Mouse (Mus musculus): ENCODE measurements around the gene Slc37a1. TPM values are rescaled to one million over a fixed set of nuclear protein-coding genes. Genes with fewer than 3 reads are reported as not detected.

Slc37a1 gene
- total and polyA plus RNA-seq, 2 experiments, result 1.4 to 4.7 TPM

GRCm38 (mm10) chr17:31342191-31342590 lies 55.6 kb downstream of the Slc37a1 start:
- Histone ChIP-seq H3K36me3 (ENCODE audit: control insufficient read depth, insufficient read depth, low read length) (no peaks in the 10 kb centered on the region), H3K9ac (ENCODE audit: low read depth, low read length) (no peak overlapping the region), H3K27me3 (ENCODE audit: control insufficient read depth, insufficient read depth, low read length) (no peaks in the 10 kb centered on the region), H3K4me3 (ENCODE audit: insufficient read depth, low read depth, low read length) (no peak overlapping the region), H3K79me2 (ENCODE audit: control insufficient read depth, insufficient read depth, low read length) (no peaks in the 10 kb centered on the region), H3K4me1 (ENCODE audit: control insufficient read depth, insufficient read depth, low read length) (no peaks in the 10 kb centered on the region), H3K27ac (replicated peaks; ENCODE audit: insufficient read depth, low read depth, low read length) (no peak overlapping the region)
- TF ChIP-seq POLR2A (IDR thresholded peaks at IDR 0.05; ENCODE audit: extremely low read depth, insufficient read depth, low read length), result no peak
- no peak for TF ChIP-seq CTCF (IDR thresholded peaks at IDR 0.05; ENCODE audit: low read depth, low read length)
- 84% methylated on average over 6 of the region's 6 CpGs for WGBS
- DNase-seq (ENCODE audit: extremely low read depth, low read depth, low spot score), result no peak

DNA sequence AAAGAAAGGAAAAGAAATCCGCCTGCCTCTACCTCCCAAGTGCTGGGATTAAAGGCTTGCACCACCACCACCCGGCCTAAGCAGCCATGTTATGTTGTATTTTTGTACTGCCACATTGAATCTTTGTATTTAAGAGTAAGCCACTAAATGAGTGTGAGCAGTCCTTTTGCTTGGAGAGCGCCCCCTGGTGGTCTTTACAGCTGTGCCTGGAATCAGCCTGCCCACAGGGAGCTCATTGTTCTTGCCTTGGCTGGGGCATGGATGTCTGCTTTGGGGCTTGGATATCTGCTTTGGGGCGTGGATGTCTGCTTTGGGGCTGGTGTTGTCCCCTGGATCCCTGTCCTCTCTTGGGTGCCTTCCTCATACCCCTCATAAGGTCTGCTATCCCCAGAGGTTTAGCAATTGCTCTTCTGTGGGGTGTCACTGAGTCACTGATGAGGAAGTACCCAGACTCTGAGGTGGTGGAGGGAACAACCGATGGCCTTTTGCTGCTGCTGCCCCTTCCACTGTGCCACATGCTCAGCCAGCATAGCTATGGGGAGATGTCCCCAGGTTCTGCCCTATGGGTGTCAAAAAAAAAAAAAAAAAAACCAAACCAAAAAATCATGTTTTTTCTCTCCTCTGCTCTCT lies 57.7 kb downstream of the Slc37a1 start:
- Histone ChIP-seq H3K4me3 (ENCODE audit: insufficient read depth, low read depth, low read length) (no peak overlapping the region), H3K79me2 (ENCODE audit: control insufficient read depth, insufficient read depth, low read length) (no peaks in the 10 kb centered on the region), H3K4me1 (ENCODE audit: control insufficient read depth, insufficient read depth, low read length) (no peaks in the 10 kb centered on the region), H3K27ac (replicated peaks; ENCODE audit: insufficient read depth, low read depth, low read length) (no peak overlapping the region), H3K9ac (ENCODE audit: low read depth, low read length) (no peak overlapping the region), H3K27me3 (ENCODE audit: control insufficient read depth, insufficient read depth, low read length) (no peaks in the 10 kb centered on the region), H3K36me3 (ENCODE audit: control insufficient read depth, insufficient read depth, low read length) (no peaks in the 10 kb centered on the region)
- peak; percentile 51 for DNase-seq (ENCODE audit: extremely low read depth, low read depth, low spot score)
- 46% methylated on average over 5 of the region's 5 CpGs for WGBS
- TF ChIP-seq CTCF (IDR thresholded peaks at IDR 0.05; ENCODE audit: low read depth, low read length), result peak; percentile 88
- TF ChIP-seq POLR2A (IDR thresholded peaks at IDR 0.05; ENCODE audit: extremely low read depth, insufficient read depth, low read length), result no peak

- H3K27ac ChIP-seq (replicated peaks; ENCODE audit: insufficient read depth, low read depth, low read length), result no peak overlapping the region
- no peak overlapping the region for H3K4me3 ChIP-seq (ENCODE audit: insufficient read depth, low read depth, low read length)
- H3K4me1 ChIP-seq (ENCODE audit: control insufficient read depth, insufficient read depth, low read length), result no peaks in the 10 kb centered on the region
- peak; percentile 59 for DNase-seq (ENCODE audit: extremely low read depth, low read depth, low spot score)
- TF ChIP-seq CTCF (IDR thresholded peaks at IDR 0.05; ENCODE audit: low read depth, low read length), result no peak
- TF ChIP-seq POLR2A (IDR thresholded peaks at IDR 0.05; ENCODE audit: extremely low read depth, insufficient read depth, low read length), result no peak
- H3K79me2 ChIP-seq (ENCODE audit: control insufficient read depth, insufficient read depth, low read length), result no peaks in the 10 kb centered on the region
- no peak overlapping the region for H3K9ac ChIP-seq (ENCODE audit: low read depth, low read length)
- no peaks in the 10 kb centered on the region for H3K27me3 ChIP-seq (ENCODE audit: control insufficient read depth, insufficient read depth, low read length)
- H3K36me3 ChIP-seq (ENCODE audit: control insufficient read depth, insufficient read depth, low read length), result no peaks in the 10 kb centered on the region
- WGBS, result 35% methylated on average over 3 of the region's 3 CpGs
These were observed 58.2 kb downstream of the Slc37a1 start for GRCm38 (mm10) chr17:31344816-31345215.

DNA sequence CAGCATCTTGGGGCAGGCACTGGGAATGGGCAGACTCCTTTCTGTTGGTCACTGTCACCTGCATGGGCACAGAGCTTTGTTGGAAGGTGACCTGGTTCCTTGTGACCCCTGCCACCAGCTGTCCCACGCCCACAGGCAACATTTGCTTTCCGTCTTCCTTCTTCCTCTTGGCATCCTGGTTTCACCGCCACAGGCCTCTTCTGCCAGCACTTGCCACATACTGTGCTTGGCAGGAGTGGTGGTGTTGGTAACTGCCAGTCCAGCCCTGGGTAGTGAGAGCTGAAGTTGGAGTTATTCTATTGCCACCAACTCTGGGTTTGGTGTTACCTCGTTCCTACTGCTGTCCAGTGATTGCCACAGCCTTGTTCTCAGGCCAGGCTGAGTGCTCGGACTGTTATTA lies 61.5 kb downstream of the Slc37a1 start:
- no peaks in the 10 kb centered on the region for H3K36me3 ChIP-seq (ENCODE audit: control insufficient read depth, insufficient read depth, low read length)
- H3K27ac ChIP-seq (replicated peaks; ENCODE audit: insufficient read depth, low read depth, low read length), result no peak overlapping the region
- H3K4me1 ChIP-seq (ENCODE audit: control insufficient read depth, insufficient read depth, low read length), result no peaks in the 10 kb centered on the region
- no peaks in the 10 kb centered on the region for H3K27me3 ChIP-seq (ENCODE audit: control insufficient read depth, insufficient read depth, low read length)
- DNase-seq (ENCODE audit: extremely low read depth, low read depth, low spot score), result peak; percentile 56
- H3K4me3 ChIP-seq (ENCODE audit: insufficient read depth, low read depth, low read length), result no peak overlapping the region
- WGBS, result 50% methylated on average over 5 of the region's 5 CpGs
- no peaks in the 10 kb centered on the region for H3K79me2 ChIP-seq (ENCODE audit: control insufficient read depth, insufficient read depth, low read length)
- TF ChIP-seq POLR2A (IDR thresholded peaks at IDR 0.05; ENCODE audit: extremely low read depth, insufficient read depth, low read length) (no peak), CTCF (IDR thresholded peaks at IDR 0.05; ENCODE audit: low read depth, low read length) (no peak)
- no peak overlapping the region for H3K9ac ChIP-seq (ENCODE audit: low read depth, low read length)

DNA sequence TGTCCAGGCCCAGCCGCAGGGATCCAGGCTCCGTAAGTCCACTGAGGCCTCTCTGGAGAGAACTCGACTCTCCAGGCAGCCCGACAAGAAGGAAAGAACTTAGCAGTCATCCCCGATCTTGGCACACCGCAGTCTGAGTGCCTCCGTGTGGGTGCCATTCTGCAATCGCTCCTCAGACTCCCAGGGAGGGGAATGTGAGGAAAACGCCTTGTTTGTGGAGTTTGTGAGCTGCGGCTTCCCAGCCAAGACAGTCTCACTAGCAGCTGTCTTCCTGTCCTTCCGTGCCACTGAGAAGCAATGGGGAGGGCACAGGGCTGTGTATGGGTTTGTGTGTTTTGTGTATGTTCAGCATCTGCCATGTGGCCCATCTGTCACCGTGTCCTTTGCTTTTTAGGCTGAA lies 62.8 kb downstream of the Slc37a1 start:
- Histone ChIP-seq H3K27me3 (ENCODE audit: control insufficient read depth, insufficient read depth, low read length) (no peaks in the 10 kb centered on the region), H3K27ac (replicated peaks; ENCODE audit: insufficient read depth, low read depth, low read length) (no peak overlapping the region), H3K4me1 (ENCODE audit: control insufficient read depth, insufficient read depth, low read length) (no peaks in the 10 kb centered on the region), H3K9ac (ENCODE audit: low read depth, low read length) (no peak overlapping the region), H3K36me3 (ENCODE audit: control insufficient read depth, insufficient read depth, low read length) (no peaks in the 10 kb centered on the region), H3K79me2 (ENCODE audit: control insufficient read depth, insufficient read depth, low read length) (no peaks in the 10 kb centered on the region), H3K4me3 (ENCODE audit: insufficient read depth, low read depth, low read length) (no peak overlapping the region)
- DNase-seq (ENCODE audit: extremely low read depth, low read depth, low spot score), result no peak
- 92% methylated on average over 12 of the region's 12 CpGs for WGBS
- TF ChIP-seq CTCF (IDR thresholded peaks at IDR 0.05; ENCODE audit: low read depth, low read length), result no peak
- no peak for TF ChIP-seq POLR2A (IDR thresholded peaks at IDR 0.05; ENCODE audit: extremely low read depth, insufficient read depth, low read length)

- Histone ChIP-seq H3K9ac (ENCODE audit: low read depth, low read length) (no peak overlapping the region), H3K4me1 (ENCODE audit: control insufficient read depth, insufficient read depth, low read length) (no peaks in the 10 kb centered on the region), H3K79me2 (ENCODE audit: control insufficient read depth, insufficient read depth, low read length) (no peaks in the 10 kb centered on the region), H3K27me3 (ENCODE audit: control insufficient read depth, insufficient read depth, low read length) (no peaks in the 10 kb centered on the region), H3K4me3 (ENCODE audit: insufficient read depth, low read depth, low read length) (no peak overlapping the region), H3K27ac (replicated peaks; ENCODE audit: insufficient read depth, low read depth, low read length) (no peak overlapping the region), H3K36me3 (ENCODE audit: control insufficient read depth, insufficient read depth, low read length) (no peaks in the 10 kb centered on the region)
- no peak for DNase-seq (ENCODE audit: extremely low read depth, low read depth, low spot score)
- 92% methylated on average over 8 of the region's 8 CpGs for WGBS
- TF ChIP-seq POLR2A (IDR thresholded peaks at IDR 0.05; ENCODE audit: extremely low read depth, insufficient read depth, low read length) (no peak), CTCF (IDR thresholded peaks at IDR 0.05; ENCODE audit: low read depth, low read length) (no peak)
These were observed 65.4 kb downstream of the Slc37a1 start for GRCm38 (mm10) chr17:31351984-31352383.
